Comparison of ENCODE assay signal across 30 mouse cellular contexts in the genomic region with DNA sequence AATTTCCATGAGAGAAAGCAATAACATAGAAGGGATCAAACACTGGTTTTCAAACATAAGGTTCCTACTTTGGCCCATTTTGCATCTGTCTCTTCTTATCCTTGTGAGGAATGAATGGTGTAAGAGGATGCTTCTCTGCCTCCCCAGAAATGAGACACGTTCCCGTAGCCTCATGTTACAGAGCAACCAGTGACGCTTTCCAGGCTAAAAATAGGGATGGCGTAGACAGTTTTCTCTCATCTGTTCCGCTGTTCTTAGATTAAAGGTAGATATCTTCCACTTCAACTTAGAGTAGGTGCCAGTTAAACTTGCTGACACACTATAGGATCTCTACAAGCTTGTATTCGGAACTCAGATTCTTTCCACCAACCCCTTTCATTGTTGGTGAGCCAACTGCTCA.
DNase-seq lines count a peak whose midpoint lies in the region; ATAC-seq and TF ChIP-seq lines count a peak whose summit lies in the region.
"Had no signal": no experiment of that assay in that cellular context is flagged by ENCODE, and none has a peak within 500 bp of the region (broad histone marks: within the 10 kb centered on the region; RNA-seq: fewer than 3 reads in every experiment).

No protein-coding gene starts in this region.

- no peak for TF ChIP-seq CTCF in gastrocnemius, adult 2 months (IDR thresholded peaks at IDR 0.05)

- H3K9ac ChIP-seq in heart, embryonic 14.5 days (ENCODE audit: low read length), result no peak overlapping the region
- H3K9ac ChIP-seq: embryonic facial prominence, embryonic 12.5 days; embryonic facial prominence, embryonic 15.5 days; forebrain, postnatal 0 days; hindbrain, embryonic 14.5 days had no signal

- no peaks in the 10 kb centered on the region for H3K9me3 ChIP-seq in heart, embryonic 14.5 days (ENCODE audit: control insufficient read depth, low read length)
- H3K9me3 ChIP-seq: embryonic facial prominence, embryonic 12.5 days; embryonic facial prominence, embryonic 15.5 days had no signal

- peak overlapping the region; percentile 20 for H3K4me3 ChIP-seq in gastrocnemius, adult 2 months
- H3K4me3 ChIP-seq in heart, embryonic 14.5 days (ENCODE audit: control insufficient read depth in 1 of 2, insufficient read depth in 1 of 2, low read depth in 1 of 2, low read length in 2 of 2), result no peak overlapping the region
- H3K4me3 ChIP-seq: embryonic facial prominence, embryonic 12.5 days; embryonic facial prominence, embryonic 15.5 days; heart, adult 2 months had no signal

- intact Hi-C loops in gastrocnemius, adult 2 months (cut with DNase I), result no loop called here
- intact Hi-C loops in gastrocnemius, postnatal 14 days (cut with DNase I; ENCODE audit: low total_unique reads), result no loop called here

- 29% methylated on average over 6 of the region's 6 CpGs for WGBS in heart, embryonic 14.5 days

- no peak for ATAC-seq in heart, embryonic 14.5 days (ENCODE audit: insufficient number of reproducible peaks, insufficient read depth, low FRiP score, low read depth)
- ATAC-seq: forebrain, embryonic 14.5 days; forebrain, postnatal 0 days; hindbrain, postnatal 0 days; inflammation-experienced regulatory T-cells, adult 6 months; intestine, embryonic 16.5 days; Patski had no signal

- peak overlapping the region; percentile 82 for H3K27ac ChIP-seq in gastrocnemius, adult 2 months
- no peak overlapping the region for H3K27ac ChIP-seq in heart, embryonic 14.5 days (replicated peaks in 1 of 2; ENCODE audit: control insufficient read depth in 1 of 2, insufficient read depth in 1 of 2, low read depth in 2 of 2, low read length in 2 of 2)
- H3K27ac ChIP-seq: embryonic facial prominence, embryonic 12.5 days; embryonic facial prominence, embryonic 15.5 days; heart, adult 2 months; hindbrain, embryonic 14.5 days; hindbrain, postnatal 0 days had no signal

- no peaks in the 10 kb centered on the region for H3K36me3 ChIP-seq in heart, embryonic 14.5 days (ENCODE audit: control insufficient read depth, insufficient read depth, low read length)
- H3K36me3 ChIP-seq: embryonic facial prominence, embryonic 12.5 days; embryonic facial prominence, embryonic 15.5 days; G1E had no signal

- no peaks in the 10 kb centered on the region for H3K27me3 ChIP-seq in heart, embryonic 14.5 days (ENCODE audit: control insufficient read depth, insufficient read depth, low read length)
- H3K27me3 ChIP-seq: CH12.LX; embryonic facial prominence, embryonic 12.5 days; embryonic facial prominence, embryonic 15.5 days had no signal

- peak; percentile 25 for DNase-seq in gastrocnemius, adult 2 months
- no peak for DNase-seq in gastrocnemius, postnatal 14 days
- no peak for DNase-seq in heart, postnatal 4 days
- DNase-seq in brain, adult 2 months (ENCODE audit: low read depth, low spot score), result peak; percentile 10
- DNase-seq in kidney, postnatal 4 days, result no peak
- DNase-seq: adrenal gland, postnatal 10 days; adrenal gland, postnatal 36 days; B cell, adult 2 months; cerebellum, adult 11 months; cerebellum, adult 2 months; cerebellum, adult 9-11 months; cerebellum, postnatal 25 days; forebrain, postnatal 0 days; gastrocnemius, postnatal 10 days; heart, adult 2 months; heart, postnatal 10 days; heart, postnatal 36 days; kidney, adult 18-20 months; kidney, adult 9 months had no signal

- 0 out of 2 replicates have a peak overlapping the region, but pooled peaks have one; percentile 7 for H3K4me2 ChIP-seq in heart, embryonic 14.5 days (ENCODE audit: low read length)
- H3K4me2 ChIP-seq: embryonic facial prominence, embryonic 12.5 days; embryonic facial prominence, embryonic 15.5 days; hindbrain, embryonic 14.5 days had no signal

- H3K4me1 ChIP-seq in heart, embryonic 14.5 days (ENCODE audit: control insufficient read depth in 2 of 2, insufficient read depth in 2 of 2, low read length in 2 of 2), result peaks cover 0 to 3% of the 10 kb centered on the region in 2 experiments; a peak in 1 of 4 replicates
- H3K4me1 ChIP-seq: embryonic facial prominence, embryonic 12.5 days; embryonic facial prominence, embryonic 15.5 days had no signal

Comparison
In these comparisons a context has a peak if more than half of its experiments do, and no peak if none do; other contexts are left out.
1. DNase-seq: peak in gastrocnemius, adult 2 months (single experiment) and brain, adult 2 months (single experiment); none in gastrocnemius, postnatal 14 days (single experiment), heart, postnatal 4 days (single experiment) and kidney, postnatal 4 days (0 of 2).